10 mouse cellular contexts compared by ENCODE assay signal in genomic region chr5:100178122-100178780, GRCm38 (mm10). TPM values are rescaled to one million over a fixed set of nuclear protein-coding genes. Genes with fewer than 3 reads are reported as not detected.
DNase-seq lines count a peak whose midpoint lies in the region; ATAC-seq lines count a peak whose summit lies in the region.
"Had no signal": no experiment of that assay in that cellular context is flagged by ENCODE, and none has a peak within 500 bp of the region (broad histone marks: within the 10 kb centered on the region; RNA-seq: fewer than 3 reads in every experiment).

No protein-coding gene starts in this region.

- H3K9ac ChIP-seq in forebrain, embryonic 13.5 days: no peak overlapping the region
- H3K9ac ChIP-seq in hindbrain, embryonic 16.5 days (ENCODE audit: low read depth, low read length): no peak overlapping the region
- H3K9ac ChIP-seq in neural tube, embryonic 13.5 days: no peak overlapping the region
- H3K9ac ChIP-seq: heart, embryonic 13.5 days; liver, embryonic 15.5 days had no signal

- WGBS in forebrain, embryonic 13.5 days: 40% methylated on average over 4 of the region's 4 CpGs
- WGBS in hindbrain, embryonic 16.5 days: 68% methylated on average over 4 of the region's 4 CpGs
- WGBS in neural tube, embryonic 13.5 days: 80% methylated on average over 4 of the region's 4 CpGs

- no peak overlapping the region for H3K4me2 ChIP-seq in forebrain, embryonic 13.5 days
- H3K4me2 ChIP-seq in hindbrain, embryonic 16.5 days (ENCODE audit: low read length): no peak overlapping the region
- no peak overlapping the region for H3K4me2 ChIP-seq in neural tube, embryonic 13.5 days
- H3K4me2 ChIP-seq: heart, embryonic 13.5 days; liver, embryonic 15.5 days had no signal

- no peaks in the 10 kb centered on the region for H3K27me3 ChIP-seq in forebrain, embryonic 13.5 days
- no peaks in the 10 kb centered on the region for H3K27me3 ChIP-seq in hindbrain, embryonic 16.5 days (replicated peaks; ENCODE audit: control insufficient read depth, insufficient read depth, low read length)
- H3K27me3 ChIP-seq in neural tube, embryonic 13.5 days: no peaks in the 10 kb centered on the region
- H3K27me3 ChIP-seq: heart, embryonic 13.5 days; liver, embryonic 15.5 days had no signal

- peaks cover 69% of the 10 kb centered on the region for H3K4me1 ChIP-seq in forebrain, embryonic 13.5 days
- H3K4me1 ChIP-seq in hindbrain, embryonic 16.5 days (ENCODE audit: control insufficient read depth, insufficient read depth, low read depth, low read length): peaks cover 9% of the 10 kb centered on the region
- H3K4me1 ChIP-seq in neural tube, embryonic 13.5 days (replicated peaks): peaks cover 15% of the 10 kb centered on the region
- H3K4me1 ChIP-seq: liver, embryonic 15.5 days had no signal

- no peaks in the 10 kb centered on the region for H3K9me3 ChIP-seq in forebrain, embryonic 13.5 days (replicated peaks)
- no peaks in the 10 kb centered on the region for H3K9me3 ChIP-seq in hindbrain, embryonic 16.5 days (ENCODE audit: control insufficient read depth, low read length)
- H3K9me3 ChIP-seq in neural tube, embryonic 13.5 days: no peaks in the 10 kb centered on the region
- H3K9me3 ChIP-seq: heart, embryonic 13.5 days; liver, embryonic 15.5 days had no signal

- peak overlapping the region; percentile 92 for H3K27ac ChIP-seq in forebrain, embryonic 13.5 days
- H3K27ac ChIP-seq in hindbrain, embryonic 16.5 days (ENCODE audit: low read depth, low read length): no peak overlapping the region
- H3K27ac ChIP-seq in neural tube, embryonic 13.5 days (replicated peaks): no peak overlapping the region
- H3K27ac ChIP-seq: heart, embryonic 13.5 days; liver, embryonic 15.5 days had no signal

- peak; percentile 95 for ATAC-seq in forebrain, embryonic 13.5 days
- ATAC-seq in hindbrain, embryonic 16.5 days: peak; percentile 83
- ATAC-seq in neural tube, embryonic 13.5 days (ENCODE audit: low read depth): peak; percentile 83

- no peaks in the 10 kb centered on the region for H3K36me3 ChIP-seq in forebrain, embryonic 13.5 days (ENCODE audit: poor library complexity, severe bottlenecking)
- H3K36me3 ChIP-seq in hindbrain, embryonic 16.5 days (ENCODE audit: control insufficient read depth, insufficient read depth, low read length): no peaks in the 10 kb centered on the region
- no peaks in the 10 kb centered on the region for H3K36me3 ChIP-seq in neural tube, embryonic 13.5 days
- H3K36me3 ChIP-seq: heart, embryonic 13.5 days; liver, embryonic 15.5 days had no signal

- peak; percentile 21 for DNase-seq in lung, postnatal 10 days
- DNase-seq in lung, postnatal 14 days: no peak
- DNase-seq in liver: no peak
- no peak for DNase-seq in spleen, adult 18-20 months
- DNase-seq: kidney, adult 11 months had no signal

- H3K4me3 ChIP-seq in forebrain, embryonic 13.5 days: no peak overlapping the region
- no peak overlapping the region for H3K4me3 ChIP-seq in hindbrain, embryonic 16.5 days (ENCODE audit: low read length)
- H3K4me3 ChIP-seq in neural tube, embryonic 13.5 days: no peak overlapping the region
- H3K4me3 ChIP-seq: heart, embryonic 13.5 days; liver, embryonic 15.5 days had no signal

RNA-seq across cellular contexts. Expression of gene Tmem150c, which starts 18.6 kb away (rescaled TPM):
- 12.7 and 14.0 TPM in 2 replicates for polyA plus RNA-seq in forebrain, embryonic 13.5 days (2015; fragmentation: Nextera tagmentation; extraction: Ambion mirVana)
- polyA plus RNA-seq in hindbrain, embryonic 16.5 days (2015; fragmentation: Nextera tagmentation; extraction: Ambion mirVana): 37.1 and 37.2 TPM in 2 replicates
- polyA plus RNA-seq in neural tube, embryonic 13.5 days (2015; fragmentation: Nextera tagmentation; extraction: Ambion mirVana): 14.6 and 17.4 TPM in 2 replicates
